Mouse (Mus musculus): Measurements from ENCODE around the gene Mxi1.

The Mxi1 gene

DNA sequence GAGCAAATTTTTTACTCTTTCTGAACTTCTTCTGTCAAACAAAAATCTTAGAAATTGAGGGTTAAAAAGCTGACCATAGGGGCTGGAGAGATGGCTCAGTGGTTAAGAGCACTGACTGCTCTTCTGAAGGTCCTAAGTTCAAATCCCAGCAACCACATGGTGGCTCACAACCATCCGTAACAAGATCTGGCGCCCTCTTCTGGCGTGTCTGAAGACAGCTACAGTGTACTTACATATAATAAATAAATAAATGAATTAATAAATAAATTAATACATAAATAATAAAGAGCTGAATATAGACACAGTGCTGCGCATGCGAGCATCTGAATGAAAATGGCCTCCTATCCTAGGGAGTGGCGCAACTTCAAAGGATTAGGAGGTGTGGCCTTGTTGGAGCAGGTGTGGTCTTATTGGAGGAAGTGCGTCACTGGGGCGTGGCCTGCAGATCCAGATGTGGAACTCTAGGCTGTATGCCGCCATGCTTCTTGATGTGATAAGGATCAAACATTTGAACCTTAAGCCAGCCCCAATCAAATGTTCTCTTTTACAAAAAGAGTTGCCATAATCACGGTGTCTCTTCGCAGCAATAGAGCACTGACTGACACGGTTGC, 12.2 kb downstream of the Mxi1 start:
- DNase-seq (ENCODE audit: low spot score in 2 of 2) = no peak

DNA sequence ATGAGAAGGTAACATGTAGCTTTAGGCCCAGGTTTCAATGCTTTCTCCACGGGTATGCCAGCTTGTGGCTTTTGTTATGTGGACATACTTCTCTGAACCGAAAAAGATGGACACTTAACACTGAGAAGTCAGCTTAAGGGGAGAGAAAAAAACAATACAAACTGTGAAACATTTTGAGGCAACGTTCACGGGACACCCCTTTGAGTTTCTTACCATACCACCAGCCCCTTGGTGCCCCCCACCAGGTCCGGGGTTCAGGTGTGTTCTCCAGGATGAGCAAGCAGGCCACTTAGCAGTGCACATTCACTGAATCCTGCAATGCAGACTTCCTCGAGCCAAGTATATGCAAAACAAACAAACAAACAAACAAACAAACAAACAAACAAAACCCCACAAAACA, 14.5 kb downstream of the Mxi1 start:
- peak; percentile 29 to 45 for DNase-seq (ENCODE audit: low spot score in 2 of 2)

DNA sequence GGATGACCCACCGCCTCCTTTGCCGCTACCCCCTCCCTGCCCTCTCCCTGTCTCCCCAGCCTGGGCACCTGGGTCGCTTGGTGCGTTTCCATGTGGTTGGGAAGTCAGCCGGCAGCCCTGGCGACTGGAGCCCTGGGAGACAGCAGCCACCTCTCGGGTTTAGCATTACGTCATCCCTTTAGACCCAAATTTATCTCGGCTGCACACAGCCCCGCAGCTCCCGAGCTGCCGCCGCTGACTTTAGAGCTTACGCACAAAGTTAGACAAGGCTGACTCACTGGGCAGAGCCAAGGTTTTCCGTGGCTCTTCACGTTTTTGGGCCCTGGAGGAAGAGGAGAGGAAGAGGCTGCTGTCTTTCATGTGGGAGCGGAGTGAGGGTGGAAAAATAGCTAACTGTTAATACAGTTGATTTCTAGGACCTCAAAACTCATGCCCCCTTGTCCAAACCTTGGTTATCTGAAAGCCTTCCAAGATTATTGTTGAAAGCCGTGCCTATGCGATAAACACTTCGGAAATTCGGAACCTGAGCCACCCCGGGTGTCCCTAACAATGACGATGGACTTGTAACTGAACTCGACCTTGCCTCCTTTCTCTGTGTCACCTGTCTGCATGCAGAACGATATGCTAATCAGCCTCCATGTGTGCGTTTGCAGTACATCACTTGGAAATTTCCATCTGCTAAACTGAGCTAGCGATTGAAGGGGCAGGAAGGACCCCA, 15.4 kb downstream of the Mxi1 start:
- DNase-seq (ENCODE audit: low spot score in 2 of 2) = peak; percentile 76 to 79

DNA sequence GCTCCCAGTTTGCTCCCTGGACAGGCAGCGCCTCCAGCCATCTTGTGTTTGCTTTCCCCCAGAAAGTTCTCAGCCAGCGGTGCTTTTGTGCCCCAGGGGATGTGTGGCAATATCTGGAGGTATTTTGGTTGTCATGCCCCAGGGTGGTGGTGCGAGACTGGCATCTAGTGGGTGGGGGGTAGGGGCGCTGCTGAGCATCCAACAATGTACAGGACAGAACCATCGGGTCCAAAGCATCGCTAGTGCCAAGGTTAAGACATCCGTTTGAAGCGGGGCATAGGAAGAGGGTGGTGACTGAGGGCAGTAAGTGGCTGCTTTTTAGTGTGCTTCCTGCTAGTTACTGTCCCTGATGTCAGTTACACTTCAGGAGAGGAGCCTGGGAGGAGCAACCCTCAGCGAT, 17.8 kb downstream of the Mxi1 start:
- DNase-seq (ENCODE audit: low spot score in 2 of 2) = peak in 1 of 2 experiments; percentile 56

DNA sequence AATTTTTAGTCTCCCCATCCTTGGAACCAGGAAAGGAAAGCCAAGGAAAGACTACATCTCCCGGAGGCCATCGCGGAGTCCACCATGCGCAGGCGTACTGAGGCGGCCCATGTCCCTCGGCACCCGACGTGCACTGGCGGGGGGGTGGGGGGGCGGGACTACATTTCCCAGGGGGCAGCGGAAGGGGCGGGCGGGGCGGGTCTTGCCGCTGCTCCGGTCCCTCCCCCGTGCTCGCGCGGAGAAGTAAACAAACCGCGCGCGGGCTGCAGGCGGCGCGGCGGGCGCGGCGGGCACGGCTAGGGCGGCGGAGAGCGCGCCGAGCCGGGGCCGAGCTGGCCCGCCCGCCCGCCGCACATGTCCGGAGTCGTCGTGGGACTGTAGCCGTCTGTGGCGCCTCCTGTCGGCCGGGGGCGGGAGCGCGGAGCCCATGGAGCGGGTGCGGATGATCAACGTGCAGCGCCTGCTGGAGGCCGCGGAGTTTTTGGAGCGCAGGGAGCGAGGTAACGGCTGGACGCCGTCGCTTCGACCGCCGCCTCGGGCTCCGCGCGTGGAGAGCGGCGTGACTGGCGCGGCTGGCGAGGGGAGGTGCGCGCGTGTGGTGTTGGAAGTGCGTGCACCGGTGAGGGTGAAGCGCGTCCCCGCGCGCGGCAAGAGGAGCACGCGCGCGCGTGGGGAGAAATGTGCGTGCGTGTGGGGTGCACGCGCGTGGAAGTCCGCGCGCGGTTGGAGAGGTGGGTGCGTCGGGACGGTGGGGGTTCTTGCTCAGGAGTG, 19.1 kb downstream of the Mxi1 start:
- DNase-seq (ENCODE audit: low spot score in 2 of 2) = peak; percentile 90 to 94

DNA sequence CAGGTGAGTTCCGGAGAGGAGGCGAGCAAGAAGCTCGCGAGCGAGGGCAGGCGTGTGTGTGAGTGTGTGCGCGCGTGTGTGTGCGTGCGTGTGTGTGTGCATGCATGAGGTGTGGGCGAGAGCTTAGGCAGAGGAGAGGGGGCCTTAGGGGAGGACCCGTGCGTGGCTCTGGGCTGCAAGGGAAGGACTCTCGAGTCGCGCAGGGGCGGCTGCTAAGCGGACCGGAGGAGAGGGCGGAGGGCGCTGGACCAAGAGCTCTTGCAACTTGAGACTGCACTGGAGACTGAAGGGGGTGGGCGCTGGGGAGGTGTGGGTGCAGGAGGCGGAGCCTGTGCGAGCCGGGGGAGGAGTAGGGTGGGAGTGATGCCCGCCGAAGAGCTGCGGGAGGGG, 19.7 kb downstream of the Mxi1 start:
- peak; percentile 49 to 73 for DNase-seq (ENCODE audit: low spot score in 2 of 2)

DNA sequence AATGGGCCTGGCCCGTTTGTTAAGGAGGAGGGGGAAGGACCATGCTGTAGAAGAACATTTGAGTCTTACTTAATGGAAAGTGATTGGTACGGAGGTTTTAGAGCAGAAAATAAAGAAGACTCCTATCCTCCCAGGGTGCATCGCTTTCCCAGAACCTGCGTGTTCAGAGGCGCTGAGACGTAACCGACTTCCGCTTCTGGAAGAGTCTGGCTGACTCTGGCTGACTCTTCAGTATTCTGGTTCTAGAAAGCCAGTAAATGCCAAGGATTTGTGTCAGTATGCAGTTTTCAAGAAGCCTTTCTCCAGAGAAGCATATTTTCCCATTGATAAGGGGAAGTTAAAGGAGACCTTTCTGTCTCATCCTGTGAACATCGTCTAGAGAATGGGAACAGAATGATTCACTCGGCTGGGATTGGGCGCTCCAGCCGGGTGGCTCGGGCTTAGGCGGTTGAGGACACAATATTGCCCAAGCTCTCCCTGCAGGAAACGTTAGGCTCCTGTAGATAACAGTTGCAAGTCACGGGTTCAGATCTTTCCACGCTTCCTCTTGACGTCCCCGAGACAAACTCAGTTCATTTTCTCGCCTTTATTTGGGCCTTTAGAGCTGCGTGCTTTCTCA, 21.7 kb downstream of the Mxi1 start:
- no peak for DNase-seq (ENCODE audit: low spot score in 2 of 2)

DNA sequence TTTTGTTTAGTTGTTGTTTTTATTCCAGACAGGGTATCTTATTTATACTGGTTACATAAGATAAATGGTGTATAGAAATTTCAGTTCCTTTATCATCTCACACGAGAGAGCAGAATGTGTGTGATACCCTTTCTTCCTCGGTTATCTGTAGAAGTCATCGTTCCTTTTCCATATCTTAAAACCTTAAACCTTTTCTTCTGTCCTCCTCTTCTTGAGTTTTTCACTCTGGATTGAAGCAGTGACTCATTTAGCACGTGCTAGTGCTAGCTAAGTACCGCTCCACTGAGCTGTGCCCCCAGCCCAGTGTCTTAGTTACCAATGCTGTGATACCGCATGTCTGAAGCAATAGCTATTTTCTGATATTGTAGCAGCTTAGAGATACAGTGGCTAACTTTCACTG, 23.4 kb downstream of the Mxi1 start:
- no peak for DNase-seq (ENCODE audit: low spot score in 2 of 2)

DNA sequence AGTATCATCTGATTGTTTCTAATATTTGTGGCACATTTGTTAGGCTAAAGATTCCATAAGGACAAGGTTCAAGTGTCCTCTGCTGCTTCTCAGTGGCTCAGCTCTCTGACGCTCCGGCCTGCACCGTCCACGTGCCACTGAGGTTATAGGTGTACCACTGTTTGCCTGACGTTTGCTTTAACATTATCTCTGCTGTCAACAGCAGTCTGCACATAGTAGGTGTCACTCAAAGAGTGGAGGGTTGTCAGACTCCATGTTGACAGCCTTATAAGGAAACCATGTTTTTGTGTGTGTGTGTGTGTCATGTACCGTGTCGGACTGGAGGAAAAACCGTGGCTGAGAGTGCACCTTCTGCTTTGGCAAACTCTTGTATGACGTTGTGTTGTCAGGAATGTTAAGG, 24.9 kb downstream of the Mxi1 start:
- no peak for DNase-seq (ENCODE audit: low spot score in 2 of 2)

DNA sequence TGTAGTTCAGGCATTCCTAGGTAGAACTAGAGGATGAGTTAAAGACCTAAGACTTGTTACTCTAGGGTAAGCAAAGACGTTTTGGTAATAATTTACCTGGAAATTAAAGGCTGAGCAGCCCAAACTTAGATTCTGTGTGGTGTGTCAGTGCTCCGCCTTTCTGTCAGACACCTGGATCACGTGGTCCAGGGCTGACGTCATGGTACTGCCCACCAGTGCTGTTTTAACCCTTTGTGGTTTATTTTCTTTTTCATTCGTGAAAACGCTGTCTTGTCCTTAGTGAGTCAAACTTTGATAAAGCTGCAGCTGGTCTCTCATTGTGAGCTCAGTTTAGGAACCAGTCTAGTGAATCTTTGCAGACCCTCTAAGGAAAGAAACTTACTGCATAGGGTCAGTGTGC, 30.1 kb downstream of the Mxi1 start:
- DNase-seq (ENCODE audit: low spot score in 2 of 2) = peak in 1 of 2 experiments; percentile 42

DNA sequence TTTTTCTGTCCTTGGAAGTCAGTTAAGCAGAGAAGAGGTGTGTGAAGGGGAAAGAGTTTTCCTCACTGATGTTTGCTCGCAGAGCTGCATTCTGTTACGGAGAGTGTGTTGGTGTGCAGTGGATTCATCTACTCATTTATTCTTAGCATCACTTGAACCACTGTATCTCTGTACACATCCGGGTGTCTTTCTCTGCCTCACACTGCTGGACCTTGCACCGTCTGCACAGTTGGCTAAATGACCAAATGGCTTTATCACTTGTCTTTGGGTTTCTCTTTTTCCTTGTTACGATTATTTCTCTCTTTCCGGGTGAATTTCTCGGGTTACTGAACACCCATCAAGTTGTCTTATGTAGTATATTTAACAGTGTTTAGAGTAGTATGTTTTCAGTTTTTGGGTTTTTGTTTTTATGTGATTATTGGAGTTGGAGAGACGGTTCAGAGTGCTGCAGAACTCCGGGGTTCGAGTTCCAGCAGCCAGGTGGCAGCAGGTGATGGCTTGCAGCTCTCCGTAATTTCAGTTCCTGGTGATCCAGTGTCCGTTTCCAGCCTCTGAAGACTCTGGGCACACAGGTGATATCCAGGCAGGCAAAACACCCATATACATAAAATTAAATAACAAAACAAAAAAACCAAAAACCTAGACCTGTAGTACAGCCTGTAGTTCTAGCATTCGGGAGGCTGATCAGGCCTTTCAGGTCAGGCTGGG, 33.0 kb downstream of the Mxi1 start:
- DNase-seq (ENCODE audit: low spot score in 2 of 2) = no peak

DNA sequence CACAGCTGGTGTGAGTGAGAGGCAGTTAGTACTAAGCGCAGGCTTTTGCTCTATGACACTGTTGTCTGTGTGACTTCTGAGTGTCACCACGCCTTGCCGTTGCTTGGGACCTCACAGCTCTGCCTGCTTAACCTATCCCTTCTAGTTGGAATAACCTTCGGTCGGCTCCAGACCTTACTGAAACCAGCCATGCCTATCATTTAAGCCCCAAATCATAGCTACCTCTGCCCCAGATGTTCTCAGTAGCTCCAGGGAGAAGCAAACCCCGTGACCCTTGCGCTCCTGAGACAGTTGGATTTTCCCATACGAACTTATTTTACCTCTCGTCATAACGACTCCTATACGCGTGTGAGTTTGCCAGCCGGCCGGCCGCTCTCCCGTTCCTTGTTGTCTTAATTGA, 33.7 kb downstream of the Mxi1 start:
- no peak for DNase-seq (ENCODE audit: low spot score in 2 of 2)

DNA sequence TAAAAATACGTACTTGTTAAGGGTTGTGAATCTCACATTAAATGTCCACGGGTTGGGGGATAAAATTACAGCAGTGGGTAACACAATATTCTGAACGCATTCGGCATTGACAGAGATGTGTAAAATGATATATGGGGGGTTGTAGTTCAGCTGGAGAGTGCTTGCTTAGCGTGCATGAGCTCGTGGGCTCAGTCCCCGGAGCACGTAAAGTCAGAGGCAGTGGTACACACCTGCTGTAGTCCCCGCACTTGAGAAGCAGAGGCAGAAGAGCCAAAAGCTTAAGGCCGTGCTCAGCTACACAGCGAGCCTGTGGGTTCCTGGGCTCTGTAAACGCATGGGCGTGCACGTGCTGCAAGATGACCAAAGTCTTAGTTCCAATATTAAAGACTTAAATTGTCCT, 35.4 kb downstream of the Mxi1 start:
- DNase-seq (ENCODE audit: low spot score in 2 of 2) = no peak

DNA sequence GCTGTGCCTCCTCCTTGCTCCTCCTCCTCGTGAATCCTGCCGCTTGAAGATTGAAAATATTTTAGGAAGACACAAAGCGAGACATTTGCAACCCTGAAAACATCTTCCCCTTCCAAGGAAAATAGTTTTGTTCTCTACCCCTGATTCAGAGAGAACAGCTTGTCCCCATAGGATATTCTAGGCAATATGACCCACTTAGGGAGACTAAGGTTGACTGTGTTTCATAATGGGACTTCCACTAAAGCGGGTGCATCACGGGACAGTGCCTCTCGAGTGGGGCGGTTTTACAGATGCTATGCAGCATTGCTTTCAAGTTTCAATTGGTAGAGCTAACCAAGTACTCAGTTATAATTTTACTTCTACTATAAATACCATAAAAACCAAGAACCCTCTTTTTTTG, 43.5 kb downstream of the Mxi1 start:
- no peak for DNase-seq (ENCODE audit: low spot score in 2 of 2)

DNA sequence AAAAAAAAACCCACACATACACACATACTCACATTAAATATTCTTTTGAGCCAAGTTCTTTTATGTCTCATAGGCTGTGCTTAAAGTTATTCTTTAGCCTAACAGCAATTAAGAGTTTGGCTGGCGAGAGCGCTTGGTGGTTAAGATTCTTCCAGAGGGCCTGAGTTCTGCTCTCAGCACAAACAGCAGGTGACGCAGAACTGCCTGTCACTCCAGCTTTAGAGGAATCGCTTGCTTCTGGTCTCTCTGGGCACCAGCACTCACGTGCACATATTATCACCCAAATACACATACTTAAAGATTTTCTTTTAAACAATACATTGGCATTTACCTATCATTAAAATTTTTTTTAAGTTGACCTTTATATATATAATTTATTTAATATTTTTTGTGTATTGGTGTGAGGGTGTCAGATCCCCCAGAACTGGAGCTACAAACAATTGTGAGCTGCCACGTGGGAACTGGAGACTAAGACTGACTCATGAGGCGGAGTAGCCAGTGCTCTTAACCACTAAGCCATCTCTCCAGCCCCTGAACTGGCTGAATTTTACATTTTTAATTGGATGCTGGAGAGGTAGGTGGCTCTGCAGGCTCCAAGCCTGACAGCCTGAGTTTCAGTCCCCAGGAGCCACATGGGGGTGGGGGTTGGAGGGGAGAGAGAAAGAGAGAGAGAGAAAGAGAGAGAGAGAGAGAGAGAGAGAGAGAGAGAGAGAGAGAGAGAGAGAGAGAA, 44.1 kb downstream of the Mxi1 start:
- peak in 1 of 2 experiments; percentile 5 for DNase-seq (ENCODE audit: low spot score in 2 of 2)

DNA sequence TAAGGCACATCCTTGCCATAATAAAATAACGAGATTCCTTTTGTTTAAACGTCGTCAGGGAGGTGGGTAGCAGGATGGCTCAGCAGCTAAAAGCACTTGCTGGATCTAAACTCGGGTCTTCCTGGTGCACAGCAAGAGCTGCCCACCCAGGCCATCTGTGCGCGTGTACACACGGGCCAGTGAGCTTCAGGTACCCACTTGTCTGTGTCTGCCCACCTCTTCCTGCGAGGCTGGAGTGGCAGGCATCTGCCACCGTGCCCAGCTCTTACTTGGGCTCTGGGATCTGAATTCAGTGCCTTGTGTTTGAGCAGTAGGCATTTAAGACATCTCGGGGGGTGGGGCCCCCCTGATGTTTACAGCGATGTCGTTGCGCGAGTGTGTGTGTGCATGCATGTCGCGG, 44.7 kb downstream of the Mxi1 start:
- peak in 1 of 2 experiments; percentile 8 for DNase-seq (ENCODE audit: low spot score in 2 of 2)

DNA sequence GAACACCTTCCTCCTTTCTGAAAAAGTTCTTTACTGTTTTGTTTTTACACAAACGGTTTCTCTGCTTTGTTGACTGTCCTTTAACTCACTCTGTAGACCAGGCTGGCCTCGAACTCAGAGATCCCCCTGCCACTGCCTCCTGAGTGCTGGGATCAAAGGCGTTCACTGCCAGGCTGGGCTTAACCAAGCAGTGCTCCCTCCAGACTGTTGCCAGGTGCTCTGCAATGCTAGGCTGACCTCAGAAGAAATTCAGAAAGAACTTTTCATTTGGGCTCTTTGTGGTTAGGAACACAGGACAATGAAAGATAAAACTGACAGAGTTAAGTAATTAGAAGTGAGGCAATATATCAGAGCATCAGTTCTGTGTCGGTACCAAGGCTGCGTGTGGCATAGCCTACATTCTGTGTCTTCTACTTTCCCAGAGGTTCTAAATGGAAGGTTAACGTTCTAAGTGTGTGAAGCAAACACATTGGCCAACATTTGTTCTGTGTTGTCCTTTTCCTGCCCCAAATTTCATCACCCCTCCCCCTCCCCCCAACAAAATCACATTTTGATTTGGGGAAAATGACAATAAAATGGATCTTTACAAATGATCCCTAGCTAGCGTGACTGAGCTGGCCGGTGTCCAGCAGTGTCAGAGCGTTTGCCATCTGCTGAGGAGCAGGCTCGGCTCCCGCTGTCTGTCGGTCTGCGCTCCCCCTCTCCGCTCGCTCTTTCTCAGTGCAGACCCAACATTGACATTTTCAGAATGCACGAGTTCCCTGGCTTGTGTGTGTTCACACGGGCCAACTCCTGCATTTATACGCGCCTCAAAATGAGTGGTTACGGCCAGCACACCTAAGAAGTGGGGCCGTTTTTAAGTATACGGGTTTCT, 49.1 kb downstream of the Mxi1 start:
- DNase-seq (ENCODE audit: low spot score in 2 of 2) = no peak

DNA sequence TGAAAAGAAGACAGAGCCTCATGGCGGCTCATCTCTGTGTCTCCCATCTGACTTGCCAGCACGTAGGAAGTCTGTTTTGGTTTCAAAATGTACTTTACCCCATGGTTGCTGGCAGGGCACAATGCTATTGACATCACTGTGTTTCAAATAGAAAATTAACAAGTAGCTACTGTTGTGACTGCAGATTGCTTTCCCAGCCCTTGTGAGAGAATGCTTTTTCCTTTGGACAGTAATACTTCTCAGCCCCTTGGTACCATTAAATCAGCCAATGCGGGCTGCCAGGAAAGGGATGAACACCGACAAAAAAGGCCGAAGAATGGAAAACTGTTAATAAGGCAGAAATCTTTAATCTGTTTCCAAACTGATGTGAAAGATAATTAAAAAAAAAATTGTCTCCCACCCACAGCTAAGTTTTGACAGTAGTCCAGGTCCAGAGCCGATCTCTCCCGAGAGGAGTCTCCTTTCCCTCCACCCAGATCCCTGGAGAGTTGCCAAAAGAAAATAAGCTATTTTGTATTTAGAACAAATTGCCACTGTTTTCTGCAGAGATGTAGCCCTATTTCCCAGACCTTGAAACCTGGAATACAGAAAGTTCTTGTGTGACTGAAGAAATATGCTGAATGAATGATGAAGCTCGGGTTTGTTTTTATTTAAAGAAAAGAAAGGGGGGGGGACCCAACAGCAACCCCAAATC, 50.1 kb downstream of the Mxi1 start:
- no peak for DNase-seq (ENCODE audit: low spot score in 2 of 2)

DNA sequence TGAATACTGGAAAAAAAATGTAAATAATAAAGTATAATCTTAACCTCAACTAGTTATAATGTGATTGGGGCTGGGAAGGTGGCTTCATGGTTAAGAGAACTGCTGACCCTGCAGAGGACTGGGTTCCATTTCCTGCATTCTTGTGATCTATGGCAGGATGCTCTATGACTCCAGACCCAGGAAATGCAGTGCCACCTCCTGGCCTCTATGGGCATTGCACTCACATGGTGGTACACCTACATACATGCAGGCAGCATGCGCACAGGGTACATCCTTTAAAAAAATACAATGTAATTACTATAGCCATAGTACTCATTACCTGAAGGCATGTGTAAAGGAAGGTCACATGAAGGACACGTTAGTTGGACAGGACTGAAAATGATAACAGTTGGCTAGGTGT, 52.6 kb downstream of the Mxi1 start:
- DNase-seq (ENCODE audit: low spot score in 2 of 2) = peak; percentile 62 to 78

DNA sequence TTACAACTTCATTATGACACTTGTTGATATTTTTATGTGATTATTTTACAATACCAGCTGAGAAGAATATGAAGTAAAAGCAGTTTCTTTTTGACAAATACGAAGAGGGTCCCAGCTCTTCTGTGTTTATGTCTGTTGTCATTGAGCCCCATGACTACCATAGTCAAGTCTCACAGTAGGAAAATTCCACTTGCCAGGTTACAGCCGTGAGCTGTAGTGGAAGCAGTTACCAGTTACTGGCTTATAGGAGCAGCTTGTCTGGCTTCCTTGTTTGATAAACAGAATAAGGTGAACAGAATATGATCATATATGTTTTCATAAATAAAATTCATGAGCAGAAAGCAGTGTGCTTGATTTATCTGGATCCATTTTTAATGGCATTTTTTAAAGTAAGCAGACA, 54.2 kb downstream of the Mxi1 start:
- DNase-seq (ENCODE audit: low spot score in 2 of 2) = no peak

Data from spleen, postnatal 10 days (tissue).